Mouse (Mus musculus): ENCODE results near the gene Insyn1.

Insyn1 gene

DNA sequence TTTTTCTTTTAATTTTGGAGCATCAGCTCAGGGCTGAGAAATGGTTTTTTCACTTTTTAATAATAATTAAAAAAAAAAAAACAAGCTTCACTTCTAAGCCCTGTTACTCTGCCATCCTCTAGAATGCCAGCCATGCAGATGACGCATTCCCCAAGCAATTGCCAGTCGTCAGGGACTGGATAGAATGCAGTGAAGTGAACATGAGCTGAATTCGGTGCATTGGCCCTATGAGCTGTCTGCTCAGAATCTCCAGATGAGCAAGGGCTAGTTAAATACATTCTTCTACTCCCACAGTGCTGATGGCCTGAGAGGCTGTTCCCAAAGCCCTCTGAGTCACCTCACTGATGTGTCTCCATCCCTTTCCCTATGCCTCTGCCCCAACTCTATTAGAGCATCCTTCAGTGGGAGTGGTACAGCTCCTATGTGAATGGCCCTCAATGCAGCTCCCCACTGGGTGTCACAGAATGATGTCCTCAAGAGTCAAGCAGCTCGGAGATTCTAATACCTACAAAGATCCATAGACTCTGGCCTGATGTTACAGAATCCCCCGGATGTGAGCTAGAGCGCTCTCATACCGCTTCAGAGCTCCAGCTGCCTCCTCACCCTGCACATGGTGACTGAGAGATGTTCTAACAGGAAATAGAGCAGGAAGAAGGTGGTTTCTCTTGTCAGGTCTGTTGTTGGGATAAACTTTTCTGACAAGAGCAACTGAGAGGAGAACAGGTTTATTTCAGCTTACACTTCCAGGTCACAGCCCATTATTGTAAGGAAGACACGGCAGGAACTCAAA lies 19.0 kb downstream of the Insyn1 start:
- no peaks in the 10 kb centered on the region for H3K27me3 ChIP-seq (ENCODE audit: control insufficient read depth, insufficient read depth, low read length, poor library complexity, severe bottlenecking)
- H3K36me3 ChIP-seq (ENCODE audit: control insufficient read depth, insufficient read depth, low read length, poor library complexity, severe bottlenecking): no peaks in the 10 kb centered on the region
- DNase-seq (ENCODE audit: low read depth, low spot score): peak; percentile 64

DNA sequence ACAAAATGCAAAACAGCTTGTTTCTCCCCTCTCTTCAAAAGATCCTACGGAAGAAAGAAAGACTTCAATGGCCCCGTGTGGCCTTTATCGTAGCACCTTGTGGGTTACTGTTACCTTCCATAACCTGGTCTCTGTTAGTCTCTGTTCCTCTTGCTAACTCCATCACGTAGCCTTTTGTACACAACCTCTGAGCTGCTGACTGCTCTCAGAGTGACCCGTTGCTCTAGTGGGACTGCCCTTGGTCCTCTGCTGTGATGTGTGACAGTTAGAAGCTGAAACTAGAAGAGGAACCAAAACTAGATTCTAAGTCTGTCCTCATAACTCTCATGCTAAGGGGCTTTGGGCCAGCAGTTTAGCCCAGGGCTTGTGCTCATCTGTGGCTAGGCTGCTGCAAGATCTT lies 22.0 kb downstream of the Insyn1 start:
- Histone ChIP-seq H3K27me3 (ENCODE audit: control insufficient read depth, insufficient read depth, low read length, poor library complexity, severe bottlenecking) (no peaks in the 10 kb centered on the region), H3K36me3 (ENCODE audit: control insufficient read depth, insufficient read depth, low read length, poor library complexity, severe bottlenecking) (no peaks in the 10 kb centered on the region)
- DNase-seq (ENCODE audit: low read depth, low spot score): peak; percentile 86

DNA sequence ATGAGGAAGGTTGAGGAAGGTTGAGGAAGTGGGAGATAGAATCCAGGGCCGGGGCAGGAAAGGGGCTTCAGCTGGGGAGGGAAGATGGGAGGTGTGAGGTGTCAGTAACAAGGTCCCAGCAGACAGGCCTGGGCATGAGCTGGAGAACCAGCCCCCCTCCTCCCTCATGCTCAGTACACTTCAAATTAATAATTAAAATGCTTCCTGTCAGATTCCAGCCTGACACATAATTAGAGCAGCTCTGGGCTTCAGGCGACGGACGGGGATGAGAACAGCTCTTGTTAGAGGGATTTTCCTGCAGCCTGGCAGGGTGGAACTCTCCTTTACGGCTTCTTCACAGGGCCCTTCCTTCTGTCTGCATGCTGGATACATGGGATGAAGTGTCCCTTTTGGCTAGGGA lies 25.3 kb downstream of the Insyn1 start:
- no peaks in the 10 kb centered on the region for H3K36me3 ChIP-seq (ENCODE audit: control insufficient read depth, insufficient read depth, low read length, poor library complexity, severe bottlenecking)
- DNase-seq (ENCODE audit: low read depth, low spot score): no peak
- no peaks in the 10 kb centered on the region for H3K27me3 ChIP-seq (ENCODE audit: control insufficient read depth, insufficient read depth, low read length, poor library complexity, severe bottlenecking)

DNA sequence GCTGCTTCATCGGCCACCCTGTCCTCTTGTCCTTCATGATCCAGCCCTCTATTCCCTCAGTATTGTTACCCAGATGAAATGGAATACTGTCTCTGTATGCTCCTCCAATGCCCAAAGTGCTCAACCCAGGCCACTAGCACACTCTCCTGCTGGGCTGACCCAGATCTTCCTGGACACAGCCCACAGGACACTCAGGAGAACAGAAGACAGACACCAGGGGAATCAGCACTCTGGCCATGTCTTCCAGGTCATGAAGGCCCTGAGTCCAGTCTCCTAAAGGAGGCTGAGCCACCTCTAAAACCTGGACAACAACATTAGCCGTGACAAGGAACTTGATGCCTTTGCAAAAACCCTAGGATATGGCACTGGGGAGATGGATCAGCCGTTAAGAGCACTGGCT lies 28.1 kb downstream of the Insyn1 start:
- no peaks in the 10 kb centered on the region for H3K27me3 ChIP-seq (ENCODE audit: control insufficient read depth, insufficient read depth, low read length, poor library complexity, severe bottlenecking)
- DNase-seq (ENCODE audit: low read depth, low spot score): no peak

DNA sequence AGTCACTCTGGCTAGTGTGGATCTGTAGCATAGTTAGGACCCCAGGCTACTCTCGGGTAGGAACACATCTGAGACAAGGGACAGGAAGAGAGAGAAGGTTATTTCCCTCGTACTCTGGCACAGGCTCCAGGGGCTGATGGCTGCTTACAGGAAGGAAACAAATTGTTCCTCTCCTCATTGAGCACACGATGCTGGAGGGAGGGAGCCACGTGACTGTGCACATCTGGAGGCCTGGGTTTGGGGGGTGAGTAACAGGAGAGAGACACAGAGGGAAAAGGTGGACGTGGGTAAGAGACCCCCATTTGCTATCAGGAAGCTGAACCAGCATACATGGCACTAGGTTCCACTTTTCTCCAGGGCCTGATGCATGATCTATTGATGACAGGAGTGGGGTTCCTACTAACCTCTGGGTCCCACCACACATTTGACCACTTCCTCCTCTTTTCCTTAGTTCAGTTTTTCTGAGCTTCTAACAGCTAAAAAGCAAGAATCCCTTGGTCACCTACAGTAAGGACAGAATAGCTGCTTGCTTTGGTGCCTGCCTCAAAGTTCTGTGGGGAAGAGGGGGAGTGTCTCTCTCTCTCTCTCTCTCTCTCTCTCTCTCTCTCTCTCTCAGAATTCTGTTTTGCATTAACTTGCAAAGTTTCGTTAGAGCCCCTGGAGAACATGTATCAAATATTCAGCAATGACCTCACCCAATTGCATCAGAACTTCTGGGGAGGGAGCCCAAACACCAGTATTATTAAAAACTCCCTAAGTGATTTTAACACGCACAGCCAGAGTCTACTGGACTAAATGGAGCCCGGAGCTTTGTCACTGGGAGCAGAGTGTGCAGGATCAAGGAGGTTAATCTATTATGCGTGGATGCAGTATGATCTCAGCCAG lies 29.7 kb downstream of the Insyn1 start:
- Histone ChIP-seq H3K36me3 (ENCODE audit: control insufficient read depth, insufficient read depth, low read length, poor library complexity, severe bottlenecking) (no peaks in the 10 kb centered on the region), H3K27me3 (ENCODE audit: control insufficient read depth, insufficient read depth, low read length, poor library complexity, severe bottlenecking) (no peaks in the 10 kb centered on the region)
- peak; percentile 33 for DNase-seq (ENCODE audit: low read depth, low spot score)

More for the DNA sequence above, 28.1 kb downstream of the Insyn1 start:
- H3K36me3 ChIP-seq (ENCODE audit: control insufficient read depth, insufficient read depth, low read length, poor library complexity, severe bottlenecking): no peaks in the 10 kb centered on the region

DNA sequence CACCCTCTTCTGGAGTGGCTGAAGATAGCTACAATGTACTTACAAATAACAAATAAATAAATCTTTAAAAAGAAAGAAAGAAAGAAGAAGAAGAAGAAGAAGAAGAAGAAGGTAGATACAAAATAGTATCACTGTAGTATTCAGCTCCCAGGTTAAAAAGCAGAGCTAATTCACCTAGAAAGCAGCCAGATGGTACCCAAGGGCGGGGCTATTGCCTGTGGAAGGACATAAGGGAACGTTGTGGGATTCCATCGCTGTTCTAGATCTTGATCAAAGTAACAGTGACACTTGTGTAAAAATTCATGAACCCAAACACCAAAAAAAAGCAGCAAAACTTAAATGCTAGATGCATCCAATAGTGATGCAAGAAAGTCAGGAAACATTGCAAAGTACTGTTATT lies 31.6 kb downstream of the Insyn1 start:
- no peak for DNase-seq (ENCODE audit: low read depth, low spot score)
- Histone ChIP-seq H3K36me3 (ENCODE audit: control insufficient read depth, insufficient read depth, low read length, poor library complexity, severe bottlenecking) (no peaks in the 10 kb centered on the region), H3K27me3 (ENCODE audit: control insufficient read depth, insufficient read depth, low read length, poor library complexity, severe bottlenecking) (no peaks in the 10 kb centered on the region; the same call in 1 of the 2 replicates)

DNA sequence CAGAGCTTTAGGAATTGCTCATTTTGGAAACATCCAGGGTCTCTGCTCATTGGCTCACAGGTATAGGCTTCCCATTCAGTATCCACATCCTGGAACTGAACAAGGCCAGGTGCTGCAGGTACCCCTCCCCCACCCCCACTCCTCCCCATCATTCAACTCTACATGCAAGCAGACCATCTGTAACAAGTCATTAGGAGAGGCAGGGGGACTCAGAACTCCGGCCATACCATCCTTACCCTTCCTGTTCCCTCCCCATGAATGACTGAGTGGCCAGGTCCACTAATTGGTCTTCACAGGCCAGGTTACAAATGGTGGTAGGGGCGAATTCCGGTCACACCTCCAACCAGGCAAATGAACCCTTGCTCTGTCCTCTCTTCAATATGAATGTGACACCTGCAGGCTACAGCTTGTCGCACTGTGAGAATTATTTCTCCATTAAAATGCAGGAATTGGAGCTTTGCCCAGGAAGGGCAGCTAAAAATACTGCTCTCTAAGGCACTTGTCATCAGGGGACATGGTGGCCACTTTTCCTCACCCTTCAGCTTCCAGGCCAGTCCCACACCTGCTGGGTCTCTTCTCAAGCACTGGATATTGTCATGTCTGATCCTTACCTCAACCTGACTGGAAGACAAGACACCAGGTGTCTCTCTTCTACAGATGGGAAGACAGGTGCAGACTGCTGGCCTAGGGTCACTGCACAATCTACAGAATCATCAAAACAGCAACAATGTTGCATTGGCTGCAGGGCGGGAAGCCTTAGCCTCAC lies 32.6 kb downstream of the Insyn1 start:
- H3K27me3 ChIP-seq (ENCODE audit: control insufficient read depth, insufficient read depth, low read length, poor library complexity, severe bottlenecking): no peaks in the 10 kb centered on the region; the same call in 1 of the 2 replicates
- DNase-seq (ENCODE audit: low read depth, low spot score): no peak
- no peaks in the 10 kb centered on the region for H3K36me3 ChIP-seq (ENCODE audit: control insufficient read depth, insufficient read depth, low read length, poor library complexity, severe bottlenecking)

DNA sequence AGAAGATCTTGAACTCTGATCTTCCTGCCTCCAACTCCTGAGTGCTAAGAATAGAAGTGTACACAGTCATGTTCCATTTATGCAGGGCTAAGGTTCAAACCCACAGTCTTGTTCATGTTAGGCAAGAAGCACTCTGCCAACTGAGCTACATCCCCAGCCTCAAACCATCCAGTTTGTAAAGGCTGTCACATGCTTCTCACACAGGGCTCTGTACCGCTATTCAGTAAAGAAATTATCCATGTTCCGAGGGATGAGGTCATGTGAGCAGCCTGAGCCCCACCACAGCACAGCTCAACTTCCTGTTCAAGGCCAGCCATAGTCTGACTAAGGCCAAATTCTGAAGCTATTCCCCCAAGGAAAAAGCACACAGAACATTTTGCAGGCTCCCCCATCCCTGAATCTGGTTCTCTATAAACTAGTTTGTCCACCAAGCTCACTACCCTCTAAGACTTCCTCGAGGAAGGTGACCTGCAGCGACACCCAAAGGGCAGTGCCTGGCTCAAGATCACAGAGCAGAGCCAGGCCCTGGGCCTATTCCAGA lies 33.5 kb downstream of the Insyn1 start:
- DNase-seq (ENCODE audit: low read depth, low spot score): no peak
- Histone ChIP-seq H3K36me3 (ENCODE audit: control insufficient read depth, insufficient read depth, low read length, poor library complexity, severe bottlenecking) (no peaks in the 10 kb centered on the region), H3K27me3 (ENCODE audit: control insufficient read depth, insufficient read depth, low read length, poor library complexity, severe bottlenecking) (no peaks in the 10 kb centered on the region; the same call in 1 of the 2 replicates)

DNA sequence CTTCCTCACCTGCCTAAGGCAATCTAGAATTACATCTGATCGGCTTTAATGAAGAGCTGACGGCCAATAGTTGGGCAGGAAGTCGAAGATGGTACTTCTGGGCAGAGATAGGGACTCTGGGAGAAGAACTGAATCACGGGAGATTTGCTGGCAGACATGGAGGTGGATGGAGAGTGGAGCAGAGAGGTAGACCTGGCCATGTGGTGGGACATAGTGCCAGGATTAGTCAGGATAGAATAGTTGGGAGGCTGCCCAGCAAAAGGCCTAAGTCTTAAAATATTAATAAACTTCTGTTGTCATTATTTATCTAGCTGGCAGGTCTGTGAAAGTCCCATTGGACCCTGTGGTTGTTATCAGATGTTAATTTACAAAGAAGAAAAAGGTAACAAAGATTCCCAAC lies 36.7 kb downstream of the Insyn1 start:
- no peaks in the 10 kb centered on the region for H3K36me3 ChIP-seq (ENCODE audit: control insufficient read depth, insufficient read depth, low read length, poor library complexity, severe bottlenecking)
- DNase-seq (ENCODE audit: low read depth, low spot score): no peak
- H3K27me3 ChIP-seq (ENCODE audit: control insufficient read depth, insufficient read depth, low read length, poor library complexity, severe bottlenecking): no peaks in the 10 kb centered on the region; the same call in 1 of the 2 replicates

DNA sequence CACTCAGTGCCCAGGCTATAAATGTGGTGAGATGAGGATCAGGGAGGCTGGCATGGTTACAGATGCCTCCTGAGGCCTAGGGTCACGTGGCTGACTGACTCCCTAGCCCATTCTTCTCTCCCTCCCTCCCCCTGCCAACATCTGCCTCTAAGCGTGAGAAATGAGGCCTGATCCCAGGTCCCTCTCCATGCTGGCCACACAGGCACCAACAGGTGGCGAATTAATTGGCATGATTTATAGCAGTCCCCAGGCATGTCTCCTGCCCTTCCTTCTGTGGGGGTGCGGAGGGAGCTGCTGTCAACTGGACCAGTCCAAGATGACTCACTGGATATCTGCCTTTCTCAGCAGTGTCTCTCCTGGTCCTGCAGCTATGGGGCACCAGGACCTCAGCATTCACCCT lies 39.4 kb downstream of the Insyn1 start:
- H3K27me3 ChIP-seq (ENCODE audit: control insufficient read depth, insufficient read depth, low read length, poor library complexity, severe bottlenecking): no peaks in the 10 kb centered on the region; the same call in 1 of the 2 replicates
- DNase-seq (ENCODE audit: low read depth, low spot score): no peak
- no peaks in the 10 kb centered on the region for H3K36me3 ChIP-seq (ENCODE audit: control insufficient read depth, insufficient read depth, low read length, poor library complexity, severe bottlenecking)

DNA sequence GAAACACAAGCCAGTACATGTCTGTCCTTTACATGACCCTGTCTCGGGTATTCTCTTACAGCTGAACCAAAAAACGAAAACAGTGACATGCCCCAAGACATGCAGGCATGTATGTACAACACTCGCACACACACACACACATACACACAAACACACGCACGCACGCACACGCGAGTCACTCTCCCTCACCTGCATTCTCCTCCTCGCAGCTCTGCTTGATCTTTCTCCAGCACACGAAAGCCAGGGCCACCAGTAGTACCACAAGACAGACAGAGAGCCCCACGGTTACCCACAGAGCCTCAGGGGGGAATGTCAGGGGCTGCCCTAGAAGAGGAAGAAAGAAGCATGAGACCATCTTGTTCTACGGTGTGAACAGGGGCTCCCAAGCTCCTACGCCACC lies 42.0 kb downstream of the Insyn1 start:
- no peaks in the 10 kb centered on the region for H3K36me3 ChIP-seq (ENCODE audit: control insufficient read depth, insufficient read depth, low read length, poor library complexity, severe bottlenecking)

DNA sequence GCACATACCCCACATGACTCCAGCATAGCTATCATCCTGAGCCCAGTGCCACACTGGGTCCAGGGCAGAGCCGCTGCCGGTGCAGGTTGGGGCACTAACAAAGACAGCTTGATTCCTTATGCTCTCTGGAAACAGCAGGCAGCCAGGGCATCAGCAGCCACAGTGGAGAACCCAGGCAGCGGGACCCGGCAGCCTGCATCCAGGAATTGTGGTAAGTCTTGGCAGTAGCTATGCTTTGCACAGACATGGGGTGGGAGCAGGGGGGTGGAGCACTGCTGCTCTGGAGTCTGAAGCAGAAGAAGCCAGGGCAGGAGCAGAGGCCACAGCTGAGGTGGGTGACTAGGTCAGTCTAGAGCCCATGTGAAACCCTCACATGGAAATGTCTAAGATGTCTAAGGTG lies 43.8 kb downstream of the Insyn1 start:
- Histone ChIP-seq H3K27me3 (ENCODE audit: control insufficient read depth, insufficient read depth, low read length, poor library complexity, severe bottlenecking) (no peaks in the 10 kb centered on the region), H3K36me3 (ENCODE audit: control insufficient read depth, insufficient read depth, low read length, poor library complexity, severe bottlenecking) (no peaks in the 10 kb centered on the region)
- no peak for DNase-seq (ENCODE audit: low read depth, low spot score)

More for the DNA sequence above, 42.0 kb downstream of the Insyn1 start:
- no peaks in the 10 kb centered on the region for H3K27me3 ChIP-seq (ENCODE audit: control insufficient read depth, insufficient read depth, low read length, poor library complexity, severe bottlenecking)
- DNase-seq (ENCODE audit: low read depth, low spot score): no peak

DNA sequence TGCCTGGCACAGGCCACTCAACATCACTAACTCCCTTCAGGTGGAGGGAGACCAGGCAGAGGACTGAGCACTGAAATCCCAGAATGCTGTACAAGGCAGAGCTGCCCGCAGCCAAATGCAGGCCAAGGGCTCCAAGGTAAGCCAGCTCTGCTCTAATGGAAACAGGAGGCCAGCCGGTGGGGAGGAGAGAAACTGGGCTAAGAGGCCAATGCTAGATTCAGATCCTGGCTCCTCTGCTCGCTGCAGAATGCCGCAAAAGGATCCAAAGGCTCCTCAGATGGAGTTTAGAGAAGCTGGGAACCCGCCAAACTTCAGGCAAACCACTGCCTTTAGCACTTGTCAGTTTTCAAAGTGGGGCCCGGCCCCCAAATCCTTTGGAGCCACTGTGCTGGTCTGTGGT lies 44.9 kb downstream of the Insyn1 start:
- no peaks in the 10 kb centered on the region for H3K36me3 ChIP-seq (ENCODE audit: control insufficient read depth, insufficient read depth, low read length, poor library complexity, severe bottlenecking)
- no peaks in the 10 kb centered on the region for H3K27me3 ChIP-seq (ENCODE audit: control insufficient read depth, insufficient read depth, low read length, poor library complexity, severe bottlenecking)
- DNase-seq (ENCODE audit: low read depth, low spot score): no peak

DNA sequence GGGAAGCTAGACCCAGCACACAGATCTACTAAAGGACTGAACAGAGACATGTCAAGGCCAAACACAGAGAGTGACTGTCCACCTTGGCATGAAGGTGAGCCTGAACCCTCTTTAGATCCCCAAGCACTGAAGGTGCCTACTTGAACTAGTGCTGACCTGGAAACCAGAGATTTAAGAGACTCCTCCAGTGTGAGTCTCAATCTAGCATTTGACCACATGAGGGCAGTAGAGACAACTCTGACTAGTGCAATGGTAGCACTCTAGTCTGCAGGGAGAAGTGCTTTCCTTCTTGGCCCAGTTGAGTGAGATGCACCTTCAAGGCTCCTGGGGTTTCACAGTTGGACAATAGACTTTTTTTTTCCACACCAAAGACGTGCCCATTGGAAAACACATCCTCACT lies 46.4 kb downstream of the Insyn1 start:
- DNase-seq (ENCODE audit: low read depth, low spot score): peak; percentile 89
- no peaks in the 10 kb centered on the region for H3K36me3 ChIP-seq (ENCODE audit: control insufficient read depth, insufficient read depth, low read length, poor library complexity, severe bottlenecking)
- no peaks in the 10 kb centered on the region for H3K27me3 ChIP-seq (ENCODE audit: control insufficient read depth, insufficient read depth, low read length, poor library complexity, severe bottlenecking)
